Mouse (Mus musculus) liver, embryonic 16.5 days (tissue): Measurements from ENCODE around the gene Pde12. TPM values are rescaled to one million over a fixed set of nuclear protein-coding genes. Genes with fewer than 3 reads are reported as not detected.
"Not testable (repeated sequence)": the region's sequence is repeated elsewhere in the genome, so short reads cannot be mapped to it uniquely, and the experiment has no call there.

Experiments used
- ATAC-seq: fragments of 200-750 bp; cut with Nextera tagmentation; 2 replicates; pipeline ENCODE4 v1.8.0; 2017; ENCODE audit warnings: low read depth, mild to moderate bottlenecking, moderate number of reproducible peaks, moderate library complexity
- H3K27ac ChIP-seq: fragments of 300-500 bp; sonication (generic); 2 replicates; pipeline ENCODE4 v1.5.1; 2014; ENCODE audit warnings: mild to moderate bottlenecking, low read length
- H3K27me3 ChIP-seq: fragments of 300-500 bp; sonication (generic); 2 replicates; pipeline ENCODE4 v1.6.1; 2014; ENCODE audit warnings: low read depth, low read length, mixed read lengths; ENCODE audit not compliant: control insufficient read depth, insufficient read depth
- H3K36me3 ChIP-seq: fragments of 300-500 bp; sonication (generic); 2 replicates; pipeline ENCODE4 v1.6.1; 2014; ENCODE audit warnings: mild to moderate bottlenecking; ENCODE audit not compliant: control insufficient read depth, insufficient read depth
- H3K4me1 ChIP-seq: fragments of 300-500 bp; sonication (generic); 2 replicates; pipeline ENCODE4 v1.6.1; 2014; ENCODE audit warnings: low read depth, low read length, mixed read lengths; ENCODE audit not compliant: control insufficient read depth
- H3K4me2 ChIP-seq: fragments of 300-500 bp; sonication (generic); 2 replicates; pipeline ENCODE4 v1.6.1; 2014; ENCODE audit warnings: low read depth, low read length, mixed read lengths
- H3K4me3 ChIP-seq: fragments of 300-500 bp; sonication (generic); 2 replicates; pipeline ENCODE4 v1.5.1; 2014; ENCODE audit warnings: low read depth, mild to moderate bottlenecking, low read length
- H3K9ac ChIP-seq: fragments of 300-500 bp; sonication (generic); 2 replicates; pipeline ENCODE4 v1.6.1; 2014; ENCODE audit warnings: low read depth, low read length
- H3K9me3 ChIP-seq: fragments of 300-500 bp; sonication (generic); replicated peaks from 2 replicates; pipeline ENCODE4 v1.6.1; 2016; ENCODE audit warnings: low read length; ENCODE audit not compliant: control insufficient read depth
- WGBS: fragments of 180-500 bp; shearing (Covaris S2); extraction: QIAGEN DNeasy Blood & Tissue Kit; methylation state at CpG from one replicate; pipeline ENCODE4 v1.1.7; 2014; ENCODE audit not compliant: insufficient replicate concordance; 5-methylcytosine and 5-hydroxymethylcytosine counted together
- polyA plus RNA-seq: library from polyadenylated mRNA; unstranded; fragments of >200 nt; fragmentation: Nextera tagmentation; extraction: Ambion mirVana; gene quantifications from 2 replicates; pipeline ENCODE4 v1.2.1, GENCODE M21; 2015

Gene Pde12
- polyA plus RNA-seq, 1 experiment from 2014 or later = 4.6 TPM

DNA sequence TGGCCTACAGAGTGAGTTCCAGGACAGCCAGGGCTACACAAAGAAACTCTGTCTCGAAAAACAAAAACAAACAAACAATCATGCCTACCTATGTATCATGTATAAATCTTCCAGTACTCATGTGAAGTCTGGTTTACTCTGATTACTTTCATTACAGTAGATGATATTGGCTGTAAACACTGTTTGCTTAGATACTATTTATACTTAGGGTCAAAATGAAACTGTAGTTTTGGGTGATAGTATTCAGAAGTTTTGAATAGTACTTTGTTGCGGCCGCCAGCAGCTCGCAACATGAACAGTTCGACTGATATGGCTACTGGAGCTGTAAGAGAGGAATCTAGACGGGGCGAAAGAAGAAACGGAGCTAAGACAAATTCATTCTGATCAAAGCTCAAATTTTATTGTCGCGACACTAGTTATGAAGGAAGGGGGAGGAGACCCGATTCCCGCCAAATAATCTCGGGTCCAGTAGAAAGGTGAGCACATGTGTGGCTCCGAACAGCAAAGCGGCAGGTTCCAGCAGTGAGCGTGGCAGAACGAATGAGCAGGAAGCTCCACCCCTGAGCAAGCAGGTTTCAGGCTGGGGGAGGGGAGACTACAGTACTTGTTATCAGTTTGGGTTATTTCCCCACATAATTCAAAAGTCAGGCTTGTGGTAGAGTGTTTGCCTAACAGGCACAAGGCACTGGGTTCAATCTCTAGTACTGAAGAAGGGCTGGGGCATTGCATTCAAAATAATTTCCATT, 2.4 kb upstream of the Pde12 start:
- not testable (repeated sequence) for ATAC-seq, H3K27me3 ChIP-seq, H3K27ac ChIP-seq, H3K36me3 ChIP-seq, H3K9ac ChIP-seq, H3K9me3 ChIP-seq
- Histone ChIP-seq H3K4me1 (peaks cover 20% of the 10 kb centered on the region), H3K4me2 (peak overlapping the region; percentile 44), H3K4me3 (peak overlapping the region; percentile 39)
- WGBS = 30% methylated on average over 17 of the region's 17 CpGs

- Histone ChIP-seq H3K4me2 (peak overlapping the region; percentile 84; the same call in 1 of the 2 replicates), H3K4me3 (no peak overlapping the region), H3K27ac (no peak overlapping the region), H3K4me1 (peaks cover 27% of the 10 kb centered on the region), H3K36me3 (no peaks in the 10 kb centered on the region), H3K9ac (no peak overlapping the region), H3K27me3 (no peaks in the 10 kb centered on the region), H3K9me3 (no peaks in the 10 kb centered on the region)
- no peak for ATAC-seq
Observed at GRCm38 (mm10) chr14:26670964-26671363, 1.3 kb upstream of the Pde12 start.

DNA sequence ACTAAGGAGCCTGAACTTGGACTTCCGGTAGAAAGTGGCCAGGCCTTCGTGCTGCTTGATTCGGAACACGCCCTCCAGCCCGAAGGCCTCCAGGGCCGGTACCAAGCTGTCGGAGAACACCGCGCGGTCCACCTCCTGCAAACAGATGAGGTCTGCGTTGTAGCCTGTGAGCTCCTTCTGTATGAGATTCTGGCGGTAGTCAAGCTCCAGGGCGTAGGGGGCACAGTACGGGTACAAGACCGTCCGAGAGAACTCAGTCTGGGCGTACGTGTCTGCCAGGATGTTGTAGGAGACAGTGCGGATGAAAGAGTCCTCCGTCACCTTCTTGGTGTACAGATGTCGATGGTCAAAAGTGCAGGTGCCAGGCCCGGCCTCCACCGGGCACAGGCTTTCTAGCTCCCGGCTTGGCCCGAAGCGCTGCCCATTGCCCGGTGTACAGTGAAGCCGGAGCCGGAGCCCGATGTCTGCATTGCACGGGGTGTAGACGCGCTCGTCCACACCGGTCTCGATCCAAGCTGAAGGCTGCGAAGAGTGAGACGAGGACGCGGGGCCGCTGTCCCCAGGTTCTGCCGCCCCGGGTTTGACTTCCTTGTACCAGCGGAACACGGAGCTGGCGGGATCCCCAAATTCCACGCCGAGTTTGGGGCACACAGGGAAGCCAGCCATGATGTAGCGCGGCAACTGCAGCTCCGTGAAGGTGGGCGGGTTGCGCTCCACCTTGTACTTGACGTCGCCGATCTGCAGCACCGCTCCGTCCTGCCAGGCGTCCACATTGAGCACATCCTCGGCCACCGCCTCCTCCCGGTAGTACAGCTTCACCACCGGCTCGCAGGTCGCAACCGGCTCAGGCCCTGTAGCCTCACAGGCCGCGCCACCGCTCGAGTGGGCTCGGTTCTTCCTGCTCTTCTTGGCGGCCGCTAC, 1.1 kb downstream of the Pde12 start:
- H3K4me1 ChIP-seq = peaks cover 15% of the 10 kb centered on the region
- WGBS = under 1% methylated on average over 73 of the region's 73 CpGs
- peak overlapping the region; percentile 88 for H3K9ac ChIP-seq
- H3K27me3 ChIP-seq = no peaks in the 10 kb centered on the region
- peak; percentile 59 for ATAC-seq
- peak overlapping the region; percentile 83 for H3K4me3 ChIP-seq
- peak overlapping the region; percentile 93 for H3K27ac ChIP-seq
- H3K9me3 ChIP-seq = no peaks in the 10 kb centered on the region
- H3K36me3 ChIP-seq = peaks cover 9% of the 10 kb centered on the region
- H3K4me2 ChIP-seq = peak overlapping the region; percentile 84

- ATAC-seq = no peak
Observed at GRCm38 (mm10) chr14:26667991-26668370, 1.7 kb downstream of the Pde12 start.

DNA sequence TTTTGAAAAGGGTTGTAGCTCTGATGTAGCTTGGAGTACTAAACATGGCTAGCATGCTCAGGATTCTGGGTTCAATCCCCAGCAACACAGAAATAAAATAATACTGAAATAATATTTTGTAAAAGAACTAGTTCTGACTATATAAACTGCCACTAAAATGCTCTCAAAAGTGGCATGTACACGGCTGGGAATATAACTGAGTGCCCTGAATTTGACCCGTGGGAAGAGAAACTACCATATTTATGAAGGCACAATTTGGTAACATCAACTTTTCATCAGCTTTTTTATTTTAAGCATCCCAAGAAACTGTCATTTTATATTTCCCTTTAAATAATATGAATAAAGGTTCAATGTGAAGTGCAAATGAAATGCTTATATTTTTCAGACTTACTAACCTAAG, 5.8 kb downstream of the Pde12 start:
- H3K4me2 ChIP-seq = no peak overlapping the region
- H3K36me3 ChIP-seq = peaks cover 9% of the 10 kb centered on the region
- H3K4me1 ChIP-seq = peaks cover 13% of the 10 kb centered on the region
- H3K9ac ChIP-seq = no peak overlapping the region
- no peaks in the 10 kb centered on the region for H3K27me3 ChIP-seq
- H3K27ac ChIP-seq = no peak overlapping the region
- 82% methylated on average over 2 of the region's 2 CpGs for WGBS
- no peak overlapping the region for H3K4me3 ChIP-seq
- no peaks in the 10 kb centered on the region for H3K9me3 ChIP-seq
- no peak for ATAC-seq

More at GRCm38 (mm10) chr14:26667991-26668370, 1.7 kb downstream of the Pde12 start:
- peaks cover 9% of the 10 kb centered on the region for H3K36me3 ChIP-seq
- no peaks in the 10 kb centered on the region for H3K9me3 ChIP-seq
- peak overlapping the region; percentile 84 for H3K4me2 ChIP-seq
- H3K4me3 ChIP-seq = peak overlapping the region; percentile 83
- WGBS = 9% methylated on average over 6 of the region's 6 CpGs
- peak overlapping the region; percentile 93 for H3K27ac ChIP-seq
- no peaks in the 10 kb centered on the region for H3K27me3 ChIP-seq
- H3K9ac ChIP-seq = peak overlapping the region; percentile 88
- H3K4me1 ChIP-seq = peaks cover 15% of the 10 kb centered on the region

DNA sequence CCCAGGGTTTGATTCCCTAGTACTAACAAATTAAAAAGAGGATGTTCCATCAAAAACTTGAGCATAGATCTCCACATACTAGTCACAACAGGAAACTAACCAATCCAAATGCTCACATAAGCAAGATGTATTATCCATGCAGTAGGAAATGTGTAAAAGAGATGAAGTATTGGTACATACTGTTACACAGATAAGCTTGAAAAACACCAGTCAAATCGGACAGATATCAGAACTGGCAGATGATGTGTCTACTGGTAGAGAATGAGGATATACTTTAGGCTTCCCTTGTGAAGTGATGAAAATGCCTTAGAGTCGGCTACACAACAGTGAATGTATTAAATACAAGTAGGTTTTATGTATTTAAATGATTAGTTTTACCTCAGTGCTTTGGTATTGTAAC, 7.2 kb downstream of the Pde12 start:
- 48% methylated on average over 2 of the region's 2 CpGs for whole genome bisulfite sequencing
- Histone ChIP-seq H3K4me1 (peaks cover 13% of the 10 kb centered on the region), H3K9ac (no peak overlapping the region), H3K4me3 (no peak overlapping the region), H3K9me3 (no peaks in the 10 kb centered on the region), H3K27me3 (no peaks in the 10 kb centered on the region), H3K4me2 (no peak overlapping the region), H3K36me3 (peaks cover 12% of the 10 kb centered on the region), H3K27ac (peak overlapping the region; percentile 8; the same call in 1 of the 2 replicates)
- peak; percentile 58 for ATAC-seq

DNA sequence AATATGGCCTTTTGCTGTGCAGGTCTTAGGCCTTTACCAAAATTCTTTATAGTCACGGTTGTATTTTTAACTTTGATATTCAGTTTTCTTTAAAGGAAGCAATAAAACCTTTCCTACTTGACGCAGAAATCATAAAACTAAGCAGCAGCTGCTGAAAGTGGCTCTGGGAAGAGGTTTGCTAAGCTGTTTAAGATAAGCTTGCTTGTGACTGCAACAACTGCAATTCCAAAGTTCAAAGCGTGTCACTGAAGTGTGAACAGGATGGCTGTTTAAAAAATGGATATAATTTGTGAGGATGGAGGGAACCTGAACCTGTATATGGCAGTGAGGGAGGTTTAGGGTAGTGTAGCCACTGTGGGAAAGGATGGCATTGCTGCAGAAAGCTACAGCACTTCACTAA, 7.7 kb downstream of the Pde12 start:
- Histone ChIP-seq H3K4me2 (no peak overlapping the region), H3K36me3 (peaks cover 13% of the 10 kb centered on the region), H3K9ac (no peak overlapping the region), H3K9me3 (no peaks in the 10 kb centered on the region), H3K27ac (peak overlapping the region; percentile 8; the same call in 1 of the 2 replicates), H3K4me1 (peaks cover 11% of the 10 kb centered on the region), H3K4me3 (no peak overlapping the region), H3K27me3 (no peaks in the 10 kb centered on the region)
- WGBS = 71% methylated on average over 3 of the region's 3 CpGs
- ATAC-seq = no peak

- H3K36me3 ChIP-seq = peaks cover 15% of the 10 kb centered on the region
- H3K9me3 ChIP-seq = no peaks in the 10 kb centered on the region
- WGBS = 93% methylated on average over 1 of the region's 1 CpGs
- no peak overlapping the region for H3K27ac ChIP-seq
- H3K4me3 ChIP-seq = no peak overlapping the region
- no peak for ATAC-seq
- H3K4me2 ChIP-seq = no peak overlapping the region
- peaks cover 4% of the 10 kb centered on the region for H3K4me1 ChIP-seq
- H3K9ac ChIP-seq = no peak overlapping the region
- H3K27me3 ChIP-seq = no peaks in the 10 kb centered on the region
Observed at GRCm38 (mm10) chr14:26660233-26660632, 9.4 kb downstream of the Pde12 start.

DNA sequence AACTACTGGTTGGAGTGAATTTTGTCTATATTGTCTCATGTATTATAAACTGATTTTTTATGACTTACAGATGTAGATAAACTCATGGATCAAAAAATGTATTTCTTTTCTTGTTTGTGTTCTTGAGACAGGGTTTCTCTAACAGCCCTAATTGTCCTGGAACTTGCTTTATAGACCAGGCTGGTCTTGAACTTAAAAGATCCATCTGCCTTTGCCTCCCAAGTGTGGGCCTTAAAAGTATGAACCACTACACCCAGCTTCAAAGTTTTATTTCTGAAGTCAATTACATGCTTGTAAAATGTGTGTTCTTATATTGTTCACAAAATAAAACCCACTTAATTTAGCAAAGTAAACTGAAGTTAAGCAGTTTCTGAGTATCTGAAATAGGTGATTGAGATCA, 11.5 kb downstream of the Pde12 start:
- H3K4me1 ChIP-seq = peaks cover 4% of the 10 kb centered on the region
- ATAC-seq = no peak
- H3K4me2 ChIP-seq = no peak overlapping the region
- H3K4me3 ChIP-seq = no peak overlapping the region
- no peak overlapping the region for H3K27ac ChIP-seq
- no peaks in the 10 kb centered on the region for H3K9me3 ChIP-seq
- H3K27me3 ChIP-seq = no peaks in the 10 kb centered on the region
- no peak overlapping the region for H3K9ac ChIP-seq
- H3K36me3 ChIP-seq = peaks cover 17% of the 10 kb centered on the region
